Comparison of ENCODE assay signal across 21 mouse cellular contexts in the genomic region with DNA sequence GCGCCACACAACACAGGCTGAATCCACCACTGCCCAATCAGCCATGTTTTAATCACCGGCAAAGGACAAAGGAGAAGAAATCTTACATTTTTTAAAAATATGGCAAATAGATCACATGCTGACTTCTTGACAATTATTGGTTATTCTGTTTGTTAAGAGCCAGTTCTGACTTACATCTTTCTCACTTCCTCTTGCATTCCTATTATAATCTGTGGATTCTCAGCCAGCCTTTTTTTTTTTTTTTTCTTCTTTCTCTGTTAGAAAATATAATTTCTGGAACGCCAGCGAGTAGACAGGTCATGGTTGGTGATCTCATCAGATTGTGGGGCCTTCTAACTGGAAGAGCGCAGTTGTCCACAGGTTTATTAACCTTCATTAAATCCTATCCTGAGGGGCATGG. TPM values are rescaled to one million over a fixed set of nuclear protein-coding genes. Genes with fewer than 3 reads are reported as not detected.
"Had no signal": no experiment of that assay in that cellular context is flagged by ENCODE, and none has a peak within 500 bp of the region (broad histone marks: within the 10 kb centered on the region; RNA-seq: fewer than 3 reads in every experiment).

No protein-coding gene starts in this region.

- H3K36me3 ChIP-seq: stomach, embryonic 15.5 days had no signal

- H3K27me3 ChIP-seq: neural tube, embryonic 12.5 days; neural tube, embryonic 13.5 days; neural tube, embryonic 15.5 days; stomach, embryonic 15.5 days had no signal

- DNase-seq: retina, postnatal 1 day; right cerebral cortex, adult 18-20 months; right cerebral cortex, postnatal 14 days; right cerebral cortex, postnatal 25 days; right cerebral cortex, postnatal 4 days; spleen, adult 18-20 months; thymus, adult 18-20 months; thymus, adult 2 months; thymus, postnatal 14 days; thymus, postnatal 25 days; thymus, postnatal 4 days had no signal

- H3K27ac ChIP-seq: neural tube, embryonic 12.5 days; neural tube, embryonic 13.5 days; neural tube, embryonic 15.5 days; stomach, embryonic 15.5 days; stomach, postnatal 0 days had no signal

- H3K9ac ChIP-seq: neural tube, embryonic 12.5 days; neural tube, embryonic 13.5 days; neural tube, embryonic 15.5 days; stomach, embryonic 15.5 days had no signal

- H3K9me3 ChIP-seq: neural tube, embryonic 12.5 days; neural tube, embryonic 13.5 days; neural tube, embryonic 15.5 days; stomach, embryonic 15.5 days had no signal

- H3K4me2 ChIP-seq: neural tube, embryonic 12.5 days; neural tube, embryonic 13.5 days; neural tube, embryonic 15.5 days; stomach, embryonic 15.5 days had no signal

- H3K4me3 ChIP-seq: neural tube, embryonic 12.5 days; neural tube, embryonic 13.5 days; neural tube, embryonic 15.5 days; stomach, embryonic 15.5 days had no signal

RNA-seq across cellular contexts. Expression of a gene that starts 36.3 kb away (rescaled TPM):
- total RNA-seq: neutrophil, adult 5-6 weeks had no signal
- polyA plus RNA-seq: neural tube, embryonic 15.5 days; small intestine, adult 2 months; spleen, adult 2 months; stomach, embryonic 14.5 days; stomach, embryonic 15.5 days; thymus, adult 2 months; thymus, postnatal 0 days had no signal
